Mouse (Mus musculus): ENCODE measurements around the gene AI854703.

GRCm38 (mm10) chr6:48675931-48676859 is 49.6 kb downstream of the AI854703 start, which contains the start of gene Gimap9:
- no peak for TF ChIP-seq CTCF (IDR thresholded peaks at IDR 0.05; ENCODE audit: borderline replicate concordance, control insufficient read depth, extremely low read depth, insufficient read depth, low read length, poor library complexity)
- peak; percentile 45; the same call in 1 of the 2 replicates for TF ChIP-seq POLR2A (IDR thresholded peaks at IDR 0.05; ENCODE audit: control insufficient read depth, extremely low read depth, insufficient read depth, low read length, poor library complexity)

Measured in thymus, adult 2 months (tissue).